Mouse (Mus musculus): ENCODE results near the gene Entpd5. TPM values are rescaled to one million over a fixed set of nuclear protein-coding genes. Genes with fewer than 3 reads are reported as not detected.

Gene Entpd5
- polyA plus RNA-seq, 1 experiment from 2014 or later: 26.0 TPM

GRCm38 (mm10) chr12:84392681-84393080, 16.1 kb downstream of the Entpd5 start:
- Histone ChIP-seq H3K4me1 (ENCODE audit: control insufficient read depth, insufficient read depth, low read length) (no peaks in the 10 kb centered on the region), H3K27ac (ENCODE audit: low read length) (no peak overlapping the region), H3K27me3 (ENCODE audit: control insufficient read depth, insufficient read depth, low read length) (no peaks in the 10 kb centered on the region), H3K36me3 (ENCODE audit: control insufficient read depth, insufficient read depth, low read length) (no peaks in the 10 kb centered on the region), H3K9ac (ENCODE audit: low read length) (no peak overlapping the region), H3K4me2 (ENCODE audit: low read depth, low read length) (no peak overlapping the region), H3K9me3 (replicated peaks; ENCODE audit: control insufficient read depth, low read length) (no peaks in the 10 kb centered on the region), H3K4me3 (replicated peaks; ENCODE audit: low read length) (no peak overlapping the region)
- ATAC-seq (ENCODE audit: insufficient read depth, low FRiP score): no peak
- 90% methylated on average over 4 of the region's 4 CpGs for WGBS

- no peaks in the 10 kb centered on the region for H3K27me3 ChIP-seq (ENCODE audit: control insufficient read depth, insufficient read depth, low read length)
- H3K4me3 ChIP-seq (replicated peaks; ENCODE audit: low read length): no peak overlapping the region
- H3K4me1 ChIP-seq (ENCODE audit: control insufficient read depth, insufficient read depth, low read length): no peaks in the 10 kb centered on the region
- no peak overlapping the region for H3K9ac ChIP-seq (ENCODE audit: low read length)
- WGBS: 82% methylated on average over 6 of the region's 6 CpGs
- H3K4me2 ChIP-seq (ENCODE audit: low read depth, low read length): no peak overlapping the region
- no peak for ATAC-seq (ENCODE audit: insufficient read depth, low FRiP score)
- H3K36me3 ChIP-seq (ENCODE audit: control insufficient read depth, insufficient read depth, low read length): no peaks in the 10 kb centered on the region
- H3K9me3 ChIP-seq (replicated peaks; ENCODE audit: control insufficient read depth, low read length): no peaks in the 10 kb centered on the region
- H3K27ac ChIP-seq (ENCODE audit: low read length): no peak overlapping the region
Measured at GRCm38 (mm10) chr12:84390336-84390735, 18.5 kb downstream of the Entpd5 start.

GRCm38 (mm10) chr12:84388774-84389400, 19.9 kb downstream of the Entpd5 start:
- ATAC-seq (ENCODE audit: insufficient read depth, low FRiP score): no peak
- H3K36me3 ChIP-seq (ENCODE audit: control insufficient read depth, insufficient read depth, low read length): no peaks in the 10 kb centered on the region
- H3K4me2 ChIP-seq (ENCODE audit: low read depth, low read length): no peak overlapping the region
- H3K9ac ChIP-seq (ENCODE audit: low read length): no peak overlapping the region
- WGBS: 64% methylated on average over 14 of the region's 14 CpGs
- no peak overlapping the region for H3K27ac ChIP-seq (ENCODE audit: low read length)
- H3K4me3 ChIP-seq (replicated peaks; ENCODE audit: low read length): no peak overlapping the region
- no peaks in the 10 kb centered on the region for H3K9me3 ChIP-seq (replicated peaks; ENCODE audit: control insufficient read depth, low read length)
- H3K4me1 ChIP-seq (ENCODE audit: control insufficient read depth, insufficient read depth, low read length): no peaks in the 10 kb centered on the region
- no peaks in the 10 kb centered on the region for H3K27me3 ChIP-seq (ENCODE audit: control insufficient read depth, insufficient read depth, low read length)

GRCm38 (mm10) chr12:84388097-84388496, 20.7 kb downstream of the Entpd5 start:
- no peaks in the 10 kb centered on the region for H3K9me3 ChIP-seq (replicated peaks; ENCODE audit: control insufficient read depth, low read length)
- no peaks in the 10 kb centered on the region for H3K4me1 ChIP-seq (ENCODE audit: control insufficient read depth, insufficient read depth, low read length)
- WGBS: 88% methylated on average over 8 of the region's 8 CpGs
- H3K4me3 ChIP-seq (replicated peaks; ENCODE audit: low read length): no peak overlapping the region
- H3K9ac ChIP-seq (ENCODE audit: low read length): no peak overlapping the region
- no peak overlapping the region for H3K27ac ChIP-seq (ENCODE audit: low read length)
- no peak overlapping the region for H3K4me2 ChIP-seq (ENCODE audit: low read depth, low read length)
- no peaks in the 10 kb centered on the region for H3K27me3 ChIP-seq (ENCODE audit: control insufficient read depth, insufficient read depth, low read length)
- peaks cover 2% of the 10 kb centered on the region; the same call in 1 of the 2 replicates for H3K36me3 ChIP-seq (ENCODE audit: control insufficient read depth, insufficient read depth, low read length)
- no peak for ATAC-seq (ENCODE audit: insufficient read depth, low FRiP score)

GRCm38 (mm10) chr12:84385408-84385807, 23.4 kb downstream of the Entpd5 start:
- ATAC-seq (ENCODE audit: insufficient read depth, low FRiP score): no peak
- WGBS: 86% methylated on average over 4 of the region's 4 CpGs
- no peaks in the 10 kb centered on the region for H3K27me3 ChIP-seq (ENCODE audit: control insufficient read depth, insufficient read depth, low read length)
- no peaks in the 10 kb centered on the region for H3K9me3 ChIP-seq (replicated peaks; ENCODE audit: control insufficient read depth, low read length)
- peaks cover 2% of the 10 kb centered on the region; the same call in 1 of the 2 replicates for H3K36me3 ChIP-seq (ENCODE audit: control insufficient read depth, insufficient read depth, low read length)
- H3K4me1 ChIP-seq (ENCODE audit: control insufficient read depth, insufficient read depth, low read length): no peaks in the 10 kb centered on the region
- H3K4me2 ChIP-seq (ENCODE audit: low read depth, low read length): no peak overlapping the region
- peak overlapping the region; percentile 11; the same call in 1 of the 2 replicates for H3K9ac ChIP-seq (ENCODE audit: low read length)
- H3K27ac ChIP-seq (ENCODE audit: low read length): peak overlapping the region; percentile 80
- H3K4me3 ChIP-seq (replicated peaks; ENCODE audit: low read length): no peak overlapping the region

GRCm38 (mm10) chr12:84384644-84385081, 24.2 kb downstream of the Entpd5 start:
- H3K27me3 ChIP-seq (ENCODE audit: control insufficient read depth, insufficient read depth, low read length): no peaks in the 10 kb centered on the region
- peak; percentile 77; the same call in 1 of the 2 replicates for ATAC-seq (ENCODE audit: insufficient read depth, low FRiP score)
- peak overlapping the region; percentile 80 for H3K27ac ChIP-seq (ENCODE audit: low read length)
- H3K36me3 ChIP-seq (ENCODE audit: control insufficient read depth, insufficient read depth, low read length): peaks cover 2% of the 10 kb centered on the region; the same call in 1 of the 2 replicates
- WGBS: 63% methylated on average over 5 of the region's 5 CpGs
- no peak overlapping the region for H3K4me3 ChIP-seq (replicated peaks; ENCODE audit: low read length)
- no peak overlapping the region for H3K9ac ChIP-seq (ENCODE audit: low read length)
- no peaks in the 10 kb centered on the region for H3K9me3 ChIP-seq (replicated peaks; ENCODE audit: control insufficient read depth, low read length)
- no peaks in the 10 kb centered on the region for H3K4me1 ChIP-seq (ENCODE audit: control insufficient read depth, insufficient read depth, low read length)
- no peak overlapping the region for H3K4me2 ChIP-seq (ENCODE audit: low read depth, low read length)

- 90% methylated on average over 4 of the region's 4 CpGs for WGBS
- no peak overlapping the region for H3K27ac ChIP-seq (ENCODE audit: low read length)
- H3K9me3 ChIP-seq (replicated peaks; ENCODE audit: control insufficient read depth, low read length): no peaks in the 10 kb centered on the region
- H3K9ac ChIP-seq (ENCODE audit: low read length): no peak overlapping the region
- H3K4me2 ChIP-seq (ENCODE audit: low read depth, low read length): no peak overlapping the region
- H3K4me1 ChIP-seq (ENCODE audit: control insufficient read depth, insufficient read depth, low read length): no peaks in the 10 kb centered on the region
- no peak for ATAC-seq (ENCODE audit: insufficient read depth, low FRiP score)
- no peak overlapping the region for H3K4me3 ChIP-seq (replicated peaks; ENCODE audit: low read length)
- peaks cover 2% of the 10 kb centered on the region; the same call in 1 of the 2 replicates for H3K36me3 ChIP-seq (ENCODE audit: control insufficient read depth, insufficient read depth, low read length)
- H3K27me3 ChIP-seq (ENCODE audit: control insufficient read depth, insufficient read depth, low read length): no peaks in the 10 kb centered on the region
Measured at GRCm38 (mm10) chr12:84382369-84382768, 26.5 kb downstream of the Entpd5 start.

- no peaks in the 10 kb centered on the region for H3K27me3 ChIP-seq (ENCODE audit: control insufficient read depth, insufficient read depth, low read length)
- no peak overlapping the region for H3K27ac ChIP-seq (ENCODE audit: low read length)
- WGBS: 76% methylated on average over 6 of the region's 6 CpGs
- H3K4me3 ChIP-seq (replicated peaks; ENCODE audit: low read length): no peak overlapping the region
- no peaks in the 10 kb centered on the region for H3K9me3 ChIP-seq (replicated peaks; ENCODE audit: control insufficient read depth, low read length)
- H3K4me2 ChIP-seq (ENCODE audit: low read depth, low read length): no peak overlapping the region
- H3K36me3 ChIP-seq (ENCODE audit: control insufficient read depth, insufficient read depth, low read length): peaks cover 22% of the 10 kb centered on the region; the same call in 1 of the 2 replicates
- H3K4me1 ChIP-seq (ENCODE audit: control insufficient read depth, insufficient read depth, low read length): no peaks in the 10 kb centered on the region
- ATAC-seq (ENCODE audit: insufficient read depth, low FRiP score): no peak
- no peak overlapping the region for H3K9ac ChIP-seq (ENCODE audit: low read length)
Measured at GRCm38 (mm10) chr12:84373831-84374481, 34.9 kb downstream of the Entpd5 start.

- 95% methylated on average over 5 of the region's 5 CpGs for WGBS
- Histone ChIP-seq H3K27ac (ENCODE audit: low read length) (no peak overlapping the region), H3K4me1 (ENCODE audit: control insufficient read depth, insufficient read depth, low read length) (no peaks in the 10 kb centered on the region), H3K27me3 (ENCODE audit: control insufficient read depth, insufficient read depth, low read length) (no peaks in the 10 kb centered on the region), H3K4me2 (ENCODE audit: low read depth, low read length) (no peak overlapping the region), H3K4me3 (replicated peaks; ENCODE audit: low read length) (no peak overlapping the region), H3K9me3 (replicated peaks; ENCODE audit: control insufficient read depth, low read length) (no peaks in the 10 kb centered on the region), H3K9ac (ENCODE audit: low read length) (no peak overlapping the region), H3K36me3 (ENCODE audit: control insufficient read depth, insufficient read depth, low read length) (peaks cover 31% of the 10 kb centered on the region)
- no peak for ATAC-seq (ENCODE audit: insufficient read depth, low FRiP score)
Measured at GRCm38 (mm10) chr12:84371647-84372046, 37.2 kb downstream of the Entpd5 start.
